Mouse (Mus musculus) stomach, embryonic 16.5 days (tissue): ENCODE results near the gene Med23. TPM values are rescaled to one million over a fixed set of nuclear protein-coding genes. Genes with fewer than 3 reads are reported as not detected.
A peak's percentile ranks its signal among the peaks of the same experiment; 100 is the strongest.

ENCODE experiments used
- ATAC-seq: fragments of 200-750 bp; cut with Nextera tagmentation; 2 replicates; pipeline ENCODE4 v1.8.0; 2017; ENCODE audit warnings: moderate number of reproducible peaks, moderate TSS enrichment; ENCODE audit not compliant: insufficient read depth, low FRiP score
- H3K27ac ChIP-seq: fragments of 300-500 bp; sonication (generic); 2 replicates; pipeline ENCODE4 v1.5.1; 2014; ENCODE audit warnings: low read length
- H3K27me3 ChIP-seq: fragments of 300-500 bp; sonication (generic); 2 replicates; pipeline ENCODE4 v1.6.1; 2014; ENCODE audit warnings: low read length, control low read depth, mixed read lengths; ENCODE audit not compliant: control insufficient read depth, insufficient read depth
- H3K36me3 ChIP-seq: fragments of 300-500 bp; sonication (generic); 2 replicates; pipeline ENCODE4 v1.6.1; 2014; ENCODE audit warnings: low read length; ENCODE audit not compliant: control insufficient read depth, insufficient read depth
- H3K4me1 ChIP-seq: fragments of 300-500 bp; sonication (generic); 2 replicates; pipeline ENCODE4 v1.6.1; 2014; ENCODE audit warnings: low read length, control low read depth, mixed read lengths; ENCODE audit not compliant: control insufficient read depth, insufficient read depth
- H3K4me2 ChIP-seq: fragments of 300-500 bp; sonication (generic); 2 replicates; pipeline ENCODE4 v1.6.1; 2014; ENCODE audit warnings: low read depth, low read length, mixed read lengths
- H3K4me3 ChIP-seq: fragments of 300-500 bp; sonication (generic); replicated peaks from 2 replicates; pipeline ENCODE4 v1.5.1; 2014; ENCODE audit warnings: mild to moderate bottlenecking, low read length
- H3K9ac ChIP-seq: fragments of 300-500 bp; sonication (generic); 2 replicates; pipeline ENCODE4 v1.6.1; 2014; ENCODE audit warnings: low read length
- H3K9me3 ChIP-seq: fragments of 300-500 bp; sonication (generic); replicated peaks from 2 replicates; pipeline ENCODE4 v1.6.1; 2016; ENCODE audit warnings: low read length, control low read depth; ENCODE audit not compliant: control insufficient read depth
- WGBS: fragments of 180-500 bp; shearing (Covaris S2); extraction: QIAGEN DNeasy Blood & Tissue Kit; methylation state at CpG from one replicate; pipeline ENCODE4 v1.1.7; 2014; 5-methylcytosine and 5-hydroxymethylcytosine counted together
- polyA plus RNA-seq: library from polyadenylated mRNA; unstranded; fragments of >200 nt; fragmentation: Nextera tagmentation; extraction: Ambion mirVana; gene quantifications from 2 replicates; pipeline ENCODE4 v1.2.1, GENCODE M21; 2015

Med23 gene
- polyA plus RNA-seq, 1 experiment from 2014 or later, result 17.8 TPM

DNA sequence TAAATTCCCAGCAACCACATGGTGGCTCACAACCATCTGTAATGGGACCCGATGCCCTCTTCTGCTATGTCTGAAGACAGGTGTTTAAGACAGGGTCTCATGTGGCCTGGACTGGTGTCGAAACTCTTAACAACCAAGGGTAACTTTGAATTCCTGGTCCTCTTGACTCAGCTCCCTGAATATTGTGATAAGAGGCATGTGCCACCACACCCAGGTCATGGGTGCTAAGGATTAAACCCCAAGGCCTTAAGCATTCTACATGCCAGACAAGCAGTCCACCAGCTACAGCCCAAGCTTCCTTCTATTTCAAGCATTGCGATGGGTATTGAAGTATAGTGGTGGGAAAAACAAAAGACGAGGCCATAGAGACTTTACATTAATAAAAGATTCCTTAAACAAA, 41.6 kb upstream of the Med23 start:
- H3K4me2 ChIP-seq, result no peak overlapping the region
- no peaks in the 10 kb centered on the region for H3K9me3 ChIP-seq
- H3K4me3 ChIP-seq, result no peak overlapping the region
- H3K27ac ChIP-seq, result no peak overlapping the region
- H3K27me3 ChIP-seq, result no peaks in the 10 kb centered on the region
- H3K9ac ChIP-seq, result no peak overlapping the region
- no peak for ATAC-seq
- H3K4me1 ChIP-seq, result peaks cover 8% of the 10 kb centered on the region
- 82% methylated on average over 4 of the region's 4 CpGs for WGBS
- no peaks in the 10 kb centered on the region for H3K36me3 ChIP-seq

DNA sequence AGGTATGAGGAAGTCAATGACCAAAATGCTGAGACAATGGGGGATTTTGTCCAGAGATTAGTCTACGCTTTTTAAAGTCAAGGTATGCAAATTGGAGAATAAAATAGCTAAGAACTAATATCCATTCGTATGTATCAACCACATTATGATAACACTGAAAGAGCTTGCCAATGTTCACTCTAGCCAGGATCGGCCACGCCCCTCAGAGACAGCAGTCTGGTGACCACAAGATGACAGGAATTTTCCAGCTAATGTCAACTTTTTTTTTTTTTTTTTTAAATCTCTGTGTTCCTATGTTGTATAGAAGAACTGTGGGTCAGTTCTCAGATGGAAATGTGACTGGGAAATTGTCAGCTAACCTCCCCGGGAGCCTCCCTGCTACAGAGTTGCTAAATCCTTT, 39.3 kb upstream of the Med23 start:
- Histone ChIP-seq H3K27me3 (no peaks in the 10 kb centered on the region), H3K9me3 (no peaks in the 10 kb centered on the region), H3K4me1 (peaks cover 9% of the 10 kb centered on the region; the same call in 1 of the 2 replicates), H3K4me3 (no peak overlapping the region), H3K4me2 (no peak overlapping the region), H3K36me3 (no peaks in the 10 kb centered on the region), H3K27ac (no peak overlapping the region), H3K9ac (no peak overlapping the region)
- ATAC-seq, result no peak
- WGBS, result 74% methylated on average over 5 of the region's 5 CpGs

DNA sequence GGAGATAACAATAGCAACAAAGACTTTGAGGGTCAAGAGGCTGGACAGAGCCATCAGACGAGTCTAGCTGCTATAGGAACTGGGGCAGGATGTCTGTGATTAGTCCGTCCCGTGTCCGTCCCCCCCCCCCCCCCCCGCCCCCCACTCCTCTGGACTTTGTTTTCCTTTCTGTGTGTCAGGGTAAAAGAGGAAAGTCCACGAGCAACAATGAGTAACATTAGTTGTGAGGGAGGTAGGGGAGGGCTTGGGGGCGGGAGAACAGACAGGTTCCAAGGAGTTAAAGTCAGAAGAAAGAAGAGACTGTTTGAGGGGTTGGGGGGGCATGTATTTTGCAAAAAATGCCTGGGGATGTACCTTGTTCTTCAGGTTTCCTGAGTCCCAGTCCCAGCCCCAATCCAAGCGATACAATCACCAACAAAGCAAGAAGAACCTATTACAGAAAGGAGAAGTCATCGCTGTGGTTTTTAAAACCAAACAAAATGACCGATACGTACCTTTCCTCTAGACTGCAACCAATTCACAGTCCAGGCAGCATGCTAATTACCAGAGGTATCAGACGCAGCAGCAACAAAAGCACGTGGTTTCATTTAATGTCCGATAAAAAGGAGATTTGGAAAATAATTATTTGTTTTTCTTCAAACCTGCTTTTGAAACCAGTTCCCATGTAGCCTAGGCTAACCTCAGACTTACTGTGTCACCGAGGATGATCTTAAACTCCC, 38.2 kb upstream of the Med23 start:
- Histone ChIP-seq H3K36me3 (no peaks in the 10 kb centered on the region), H3K27ac (no peak overlapping the region), H3K4me1 (peaks cover 15% of the 10 kb centered on the region; the same call in 1 of the 2 replicates), H3K9me3 (no peaks in the 10 kb centered on the region), H3K4me3 (no peak overlapping the region), H3K9ac (no peak overlapping the region), H3K27me3 (no peaks in the 10 kb centered on the region), H3K4me2 (no peak overlapping the region)
- ATAC-seq, result no peak
- WGBS, result 62% methylated on average over 12 of the region's 15 CpGs

DNA sequence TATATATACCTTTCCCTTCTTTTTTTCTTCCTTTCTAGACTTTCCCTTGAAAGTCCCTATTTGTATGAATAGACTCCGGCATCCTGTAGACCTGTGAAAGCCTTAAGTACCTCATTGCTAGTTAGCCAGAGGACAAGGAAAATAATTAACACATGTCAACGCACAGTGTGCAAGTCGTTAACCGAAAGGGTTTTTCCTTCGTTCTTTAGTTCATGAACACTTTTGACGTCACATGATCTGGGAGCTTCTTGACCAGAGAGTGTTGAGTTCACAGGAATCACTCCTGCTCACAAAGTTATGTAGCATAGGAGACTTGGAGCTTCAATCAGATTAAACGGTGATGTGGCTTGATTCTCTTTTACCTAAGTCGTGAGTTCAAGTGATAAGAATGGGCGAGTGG, 37.5 kb upstream of the Med23 start:
- no peaks in the 10 kb centered on the region for H3K27me3 ChIP-seq
- 90% methylated on average over 9 of the region's 9 CpGs for WGBS
- H3K27ac ChIP-seq, result no peak overlapping the region
- H3K36me3 ChIP-seq, result no peaks in the 10 kb centered on the region
- H3K4me2 ChIP-seq, result no peak overlapping the region
- ATAC-seq, result no peak
- H3K9ac ChIP-seq, result no peak overlapping the region
- H3K4me3 ChIP-seq, result no peak overlapping the region
- peaks cover 17% of the 10 kb centered on the region; the same call in 1 of the 2 replicates for H3K4me1 ChIP-seq
- no peaks in the 10 kb centered on the region for H3K9me3 ChIP-seq

DNA sequence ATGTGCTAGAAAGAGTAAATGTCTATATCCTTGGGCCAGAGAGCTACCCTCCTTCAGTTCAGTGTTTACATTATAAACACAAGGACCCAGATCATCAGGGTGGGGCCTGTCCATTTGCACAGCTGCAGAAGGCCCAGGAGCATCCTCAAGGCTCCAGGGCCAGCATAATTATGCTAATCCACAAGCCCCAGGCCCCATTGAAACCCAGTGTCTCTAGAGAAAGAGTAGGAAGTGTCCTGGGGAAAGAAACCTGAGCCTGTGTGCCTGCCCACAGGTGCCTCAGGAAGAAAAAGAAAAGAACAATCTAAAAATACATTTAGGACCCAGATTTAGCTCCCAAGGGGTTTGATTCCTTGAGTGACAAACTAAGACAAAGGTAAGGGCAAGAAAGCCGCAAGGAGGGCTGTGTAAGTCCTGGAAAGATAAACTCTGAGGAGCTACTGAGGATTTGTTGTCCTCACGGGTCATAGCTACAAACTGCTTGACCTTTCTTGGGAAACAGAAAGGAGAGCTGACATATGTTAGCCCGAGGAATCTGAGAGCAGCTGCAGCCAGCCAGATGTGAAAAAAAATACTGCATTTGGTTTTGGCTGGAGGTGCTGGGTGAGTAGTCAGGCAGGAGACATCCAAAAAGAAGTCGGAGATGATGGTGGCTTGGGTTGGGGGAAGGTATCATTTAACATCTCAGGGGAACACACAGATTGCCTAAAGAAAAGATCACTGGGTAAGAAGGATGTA, 35.0 kb upstream of the Med23 start:
- Histone ChIP-seq H3K9me3 (no peaks in the 10 kb centered on the region), H3K4me2 (peak overlapping the region; percentile 48), H3K27me3 (no peaks in the 10 kb centered on the region), H3K4me1 (peaks cover 17% of the 10 kb centered on the region; the same call in 1 of the 2 replicates), H3K36me3 (no peaks in the 10 kb centered on the region), H3K27ac (peak overlapping the region; percentile 42; the same call in 1 of the 2 replicates), H3K4me3 (peak overlapping the region; percentile 19), H3K9ac (0 out of 2 replicates have a peak overlapping the region, but pooled peaks have one; percentile 27)
- WGBS, result 15% methylated on average over 4 of the region's 4 CpGs
- ATAC-seq, result no peak

DNA sequence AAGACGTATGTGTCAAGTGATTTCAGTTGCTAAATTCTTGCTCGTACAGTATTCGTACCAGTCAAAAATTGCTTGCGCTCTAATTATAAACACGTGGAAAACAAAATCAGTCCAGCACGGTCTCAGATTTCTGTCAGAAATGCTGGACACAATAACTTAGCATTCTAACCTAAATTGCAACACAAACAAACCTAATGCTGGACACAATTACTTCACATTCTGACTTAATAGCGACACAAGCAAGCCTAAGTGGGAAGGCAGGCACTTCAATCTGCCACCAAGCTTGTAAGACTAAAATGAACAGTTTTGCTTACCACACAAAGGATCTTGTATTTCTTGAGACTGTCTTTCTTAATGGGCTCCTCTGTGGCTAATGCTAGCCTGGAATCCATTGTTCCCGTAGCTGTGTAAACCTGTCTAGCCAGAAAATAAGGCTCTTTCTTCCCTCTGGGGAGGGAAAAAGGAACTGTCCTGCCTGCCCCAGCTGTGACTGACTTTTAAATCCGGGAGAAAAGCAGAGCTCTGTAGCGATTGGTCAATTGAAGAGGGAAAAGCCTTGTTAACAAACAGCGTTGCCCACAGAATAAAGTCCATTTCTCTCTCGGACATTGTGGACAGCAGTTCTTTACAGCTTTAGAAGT, 34.0 kb upstream of the Med23 start:
- peak; percentile 60; the same call in 1 of the 2 replicates for ATAC-seq

DNA sequence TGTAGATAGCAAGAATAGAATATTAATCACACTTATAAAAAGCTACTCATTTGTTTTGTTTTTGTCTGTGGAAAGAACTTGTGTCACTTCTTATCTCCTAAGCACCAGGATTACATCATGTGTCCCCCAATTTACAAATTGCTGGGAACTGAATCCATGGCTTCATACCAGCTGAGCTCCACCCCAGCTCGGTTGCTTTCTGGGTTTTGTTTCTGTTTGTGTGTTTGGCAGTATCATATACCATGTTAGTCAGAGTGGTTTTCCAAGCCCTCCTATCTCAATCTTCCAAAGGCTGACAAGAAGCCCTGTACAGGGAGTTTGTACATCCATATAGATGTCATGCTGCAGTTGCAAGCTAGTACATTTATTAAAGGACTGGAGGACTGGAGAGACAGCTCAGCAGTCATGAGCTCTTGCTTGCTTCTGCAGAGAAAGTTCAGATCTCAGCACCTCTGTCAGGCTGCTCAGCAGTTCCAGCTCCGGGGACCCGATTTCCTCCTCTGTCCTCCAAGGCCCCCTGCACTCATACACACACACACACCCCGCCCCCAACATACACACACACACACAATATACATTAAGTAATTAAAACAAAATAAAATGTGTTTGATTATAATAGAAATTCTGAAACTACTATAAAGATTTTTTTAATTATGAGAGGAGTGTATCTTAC, 33.3 kb upstream of the Med23 start:
- 35% methylated on average over 4 of the region's 4 CpGs for WGBS
- ATAC-seq, result 0 out of 2 replicates have a peak, but pooled peaks have one; percentile 10
- Histone ChIP-seq H3K9ac (0 out of 2 replicates have a peak overlapping the region, but pooled peaks have one; percentile 51), H3K27ac (peak overlapping the region; percentile 35; the same call in 1 of the 2 replicates), H3K4me1 (peaks cover 17% of the 10 kb centered on the region; the same call in 1 of the 2 replicates), H3K4me2 (peak overlapping the region; percentile 48), H3K27me3 (no peaks in the 10 kb centered on the region), H3K36me3 (no peaks in the 10 kb centered on the region), H3K9me3 (no peaks in the 10 kb centered on the region), H3K4me3 (no peak overlapping the region)

More for the DNA sequence above, 34.0 kb upstream of the Med23 start:
- peak overlapping the region; percentile 19 for H3K4me3 ChIP-seq
- no peaks in the 10 kb centered on the region for H3K27me3 ChIP-seq
- peak overlapping the region; percentile 56; the same call in 1 of the 2 replicates for H3K27ac ChIP-seq
- H3K9me3 ChIP-seq, result no peaks in the 10 kb centered on the region
- H3K9ac ChIP-seq, result peak overlapping the region; percentile 49
- peaks cover 17% of the 10 kb centered on the region; the same call in 1 of the 2 replicates for H3K4me1 ChIP-seq
- H3K36me3 ChIP-seq, result no peaks in the 10 kb centered on the region
- H3K4me2 ChIP-seq, result peak overlapping the region; percentile 48
- 19% methylated on average over 12 of the region's 12 CpGs for WGBS

DNA sequence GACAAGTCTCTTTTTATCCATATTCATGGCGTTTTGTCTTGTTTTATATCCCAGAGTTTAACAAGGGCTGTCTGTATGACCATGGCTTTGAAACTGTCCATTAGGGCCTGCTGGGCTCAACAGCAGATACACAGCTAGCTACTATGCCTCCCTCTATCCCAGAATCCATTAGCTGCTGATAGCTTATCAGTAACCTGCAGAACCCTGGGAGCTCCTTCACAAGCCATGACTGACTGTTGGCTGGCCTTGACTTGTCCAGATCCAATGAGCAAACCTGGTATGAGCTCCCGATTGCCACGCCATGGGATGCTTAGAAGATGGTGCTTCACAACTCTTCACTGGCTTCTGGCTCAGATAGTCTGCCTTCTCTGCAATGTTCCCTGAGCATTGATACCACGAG, 29.0 kb upstream of the Med23 start:
- H3K36me3 ChIP-seq, result no peaks in the 10 kb centered on the region
- H3K9ac ChIP-seq, result no peak overlapping the region
- no peaks in the 10 kb centered on the region for H3K27me3 ChIP-seq
- H3K4me3 ChIP-seq, result no peak overlapping the region
- H3K4me2 ChIP-seq, result no peak overlapping the region
- no peak overlapping the region for H3K27ac ChIP-seq
- no peaks in the 10 kb centered on the region for H3K9me3 ChIP-seq
- no peak for ATAC-seq
- WGBS, result 89% methylated on average over 4 of the region's 4 CpGs
- H3K4me1 ChIP-seq, result peaks cover 8% of the 10 kb centered on the region; the same call in 1 of the 2 replicates
